Mouse (Mus musculus) c-Kit-positive CD71-positive TER-119-positive erythroid progenitor cells, embryonic 14.5 days (primary cell): ENCODE results near the gene Adamts9.

Source experiments
- DNase-seq: peaks from one replicate; pipeline ENCODE4 v3.0.0-alpha.2; 2013; ENCODE audit warnings: low spot score

The Adamts9 gene

GRCm38 (mm10) chr6:92726121-92726520 lies 217.2 kb downstream of the Adamts9 start:
- DNase-seq = no peak

DNA sequence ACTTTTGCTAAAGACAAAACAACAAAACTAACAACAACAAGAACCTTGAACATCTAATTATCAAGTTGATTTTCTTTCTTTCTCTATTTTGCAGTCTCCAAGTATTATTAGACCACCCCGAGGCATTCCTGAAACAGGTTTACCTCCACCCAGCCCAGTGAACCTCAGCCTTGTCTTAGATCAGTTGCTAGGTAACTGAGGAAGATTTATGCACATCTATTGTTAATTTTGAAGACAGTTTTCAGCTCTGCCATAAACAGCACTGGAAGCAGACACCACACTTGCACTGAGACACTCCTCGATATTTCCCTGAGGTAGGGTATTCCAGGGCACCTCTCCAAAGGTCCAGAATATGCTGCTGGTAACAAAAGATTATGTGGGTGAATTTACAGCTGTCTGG lies 218.9 kb downstream of the Adamts9 start:
- no peak for DNase-seq
